Mouse (Mus musculus): ENCODE data around the gene Cpsf4l.
A peak's percentile ranks its signal among the peaks of the same experiment; 100 is the strongest.

Gene Cpsf4l

DNA sequence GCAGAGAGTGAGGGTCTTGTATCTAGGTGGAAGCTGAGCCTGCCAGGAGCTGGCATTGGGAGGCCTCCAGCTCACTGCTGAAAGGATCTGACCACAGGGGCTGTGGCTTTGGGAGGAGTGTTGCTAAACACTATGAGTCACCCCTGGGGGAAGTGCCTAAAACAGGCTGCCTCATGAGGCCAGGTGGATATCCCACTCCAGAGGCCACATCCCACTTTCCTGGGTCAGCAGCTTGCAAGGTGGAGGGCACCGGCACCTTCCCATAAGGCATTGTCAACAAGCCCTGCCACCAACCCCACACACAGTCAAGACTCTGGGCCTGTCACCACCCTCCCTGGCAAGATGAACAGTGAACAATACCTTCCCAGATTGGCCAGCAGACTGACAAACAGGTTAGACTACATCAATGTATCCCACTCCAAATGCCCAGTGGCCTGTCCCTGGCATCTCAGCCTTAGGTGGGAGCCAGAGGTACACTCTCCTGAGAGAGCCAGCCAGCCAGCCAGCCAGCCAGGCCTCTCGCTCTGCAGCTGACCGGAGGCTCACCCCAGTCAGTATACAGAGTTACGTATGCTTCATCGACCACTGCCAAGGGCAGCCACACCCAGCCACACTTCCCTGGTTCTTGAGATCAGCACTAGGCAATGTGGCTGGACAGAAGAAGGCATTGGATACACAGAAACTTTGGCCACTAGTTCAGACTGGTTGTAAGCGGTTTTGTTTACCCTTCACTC, 24.0 kb upstream of the Cpsf4l start:
- peak; percentile 89 for DNase-seq

DNA sequence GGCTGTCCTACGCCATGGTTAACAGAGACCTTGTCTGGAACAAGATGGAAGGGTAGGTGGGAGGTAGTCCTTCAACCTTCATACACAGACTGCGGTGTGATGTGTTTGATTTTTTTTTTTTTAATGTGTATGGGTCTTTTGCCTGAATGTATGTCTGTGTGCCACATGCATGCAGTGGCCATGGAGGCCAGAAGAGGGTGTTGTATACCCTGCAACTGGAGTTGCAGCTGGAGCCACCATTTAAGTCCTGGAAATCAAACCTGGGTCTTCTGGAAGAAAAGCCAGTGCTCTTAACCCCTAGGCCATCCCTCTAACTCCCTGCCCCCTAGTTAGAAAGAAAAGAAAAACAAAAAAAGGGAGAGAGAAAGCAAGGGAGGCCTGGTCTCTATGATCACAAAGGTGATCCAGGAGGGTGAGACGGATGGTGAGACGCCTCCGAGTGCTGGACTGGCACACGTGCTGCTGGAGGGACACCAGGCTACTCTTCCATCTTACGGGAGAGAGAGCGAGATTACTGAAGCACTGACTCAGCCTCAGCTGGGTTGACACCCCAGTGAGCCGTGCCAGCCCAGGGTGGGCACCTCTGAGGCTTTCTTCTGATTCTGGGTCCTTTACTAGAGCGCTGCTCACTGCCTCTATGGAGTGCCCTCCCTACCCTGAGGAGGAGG, 22.3 kb upstream of the Cpsf4l start:
- DNase-seq: no peak

DNA sequence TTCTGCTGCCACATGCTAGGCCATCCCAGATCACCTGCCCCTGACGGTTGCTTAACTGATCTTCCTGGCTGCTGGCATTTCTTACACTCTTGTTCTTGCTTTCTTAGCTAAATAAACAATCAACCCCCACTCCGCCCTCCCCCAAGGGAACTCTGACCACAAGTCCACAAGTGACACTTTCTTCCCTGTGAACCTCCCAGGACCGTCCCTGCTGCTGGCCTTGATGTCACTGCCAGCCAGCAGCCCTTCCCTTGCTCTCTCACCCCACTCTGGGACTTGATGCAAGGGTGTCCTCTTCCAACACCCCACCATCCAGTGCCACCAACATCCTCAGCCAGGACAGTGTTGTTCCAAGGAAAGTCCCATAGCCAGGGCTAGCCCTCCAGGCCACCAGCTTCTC, 21.1 kb upstream of the Cpsf4l start:
- peak; percentile 54 for DNase-seq

DNA sequence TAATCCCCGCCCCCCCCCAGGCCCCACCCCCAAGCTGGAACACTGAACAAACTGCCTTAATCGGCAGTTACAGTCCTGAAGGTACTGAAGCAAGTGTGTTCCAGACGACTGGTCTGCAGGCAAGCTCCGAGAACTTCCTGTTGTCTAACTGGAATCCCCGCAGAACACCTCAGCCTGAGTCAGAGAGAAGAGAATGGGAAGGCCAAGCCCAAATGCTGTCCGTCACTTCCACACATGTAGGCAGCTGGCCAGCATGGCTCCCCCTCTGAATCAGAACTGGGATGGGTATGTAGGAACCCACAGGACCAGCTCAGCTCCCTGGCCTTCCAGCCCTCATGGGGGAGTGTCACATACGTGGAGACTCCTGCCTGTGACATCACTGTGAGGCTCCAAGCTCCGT, 20.1 kb upstream of the Cpsf4l start:
- DNase-seq: no peak

DNA sequence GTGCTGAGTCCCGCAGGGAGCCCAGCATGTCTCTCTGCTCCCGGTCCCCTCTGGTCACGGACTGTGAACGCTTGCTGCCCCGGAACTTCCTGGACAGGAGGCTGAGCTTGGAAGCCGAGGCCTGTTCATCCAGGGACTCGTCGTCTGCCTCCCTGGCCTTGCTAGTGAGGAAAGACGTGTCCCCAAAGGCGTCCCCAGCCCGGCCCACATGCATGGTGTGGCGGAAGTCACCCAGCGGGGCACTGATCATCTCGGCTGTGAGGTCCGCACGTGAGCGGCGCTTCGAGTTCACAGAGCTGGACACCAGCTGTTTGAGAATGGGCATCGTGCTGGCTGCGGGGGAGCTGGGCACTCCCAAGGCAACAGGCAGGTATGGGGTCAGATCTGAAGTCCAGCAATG, 19.4 kb upstream of the Cpsf4l start:
- no peak for DNase-seq

DNA sequence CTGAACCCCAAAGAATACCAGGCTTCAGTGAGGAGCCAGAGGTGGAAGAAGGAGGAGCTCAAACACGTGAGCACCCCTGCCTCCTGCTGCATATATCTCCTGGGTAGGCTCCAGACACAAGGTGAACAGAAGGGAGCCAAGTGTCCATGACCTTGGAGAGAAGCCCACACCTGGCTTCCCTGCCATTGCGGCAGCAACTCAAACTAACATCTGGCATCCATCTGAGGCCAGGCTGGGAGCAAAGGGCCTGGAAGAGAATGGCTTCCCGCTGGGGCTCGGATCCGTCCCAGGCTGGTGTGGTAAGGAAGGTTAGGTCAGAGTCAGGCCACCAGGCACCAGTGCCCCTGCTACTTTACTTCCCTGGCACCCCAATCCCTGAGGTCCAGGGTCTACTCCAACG, 18.2 kb upstream of the Cpsf4l start:
- no peak for DNase-seq

DNA sequence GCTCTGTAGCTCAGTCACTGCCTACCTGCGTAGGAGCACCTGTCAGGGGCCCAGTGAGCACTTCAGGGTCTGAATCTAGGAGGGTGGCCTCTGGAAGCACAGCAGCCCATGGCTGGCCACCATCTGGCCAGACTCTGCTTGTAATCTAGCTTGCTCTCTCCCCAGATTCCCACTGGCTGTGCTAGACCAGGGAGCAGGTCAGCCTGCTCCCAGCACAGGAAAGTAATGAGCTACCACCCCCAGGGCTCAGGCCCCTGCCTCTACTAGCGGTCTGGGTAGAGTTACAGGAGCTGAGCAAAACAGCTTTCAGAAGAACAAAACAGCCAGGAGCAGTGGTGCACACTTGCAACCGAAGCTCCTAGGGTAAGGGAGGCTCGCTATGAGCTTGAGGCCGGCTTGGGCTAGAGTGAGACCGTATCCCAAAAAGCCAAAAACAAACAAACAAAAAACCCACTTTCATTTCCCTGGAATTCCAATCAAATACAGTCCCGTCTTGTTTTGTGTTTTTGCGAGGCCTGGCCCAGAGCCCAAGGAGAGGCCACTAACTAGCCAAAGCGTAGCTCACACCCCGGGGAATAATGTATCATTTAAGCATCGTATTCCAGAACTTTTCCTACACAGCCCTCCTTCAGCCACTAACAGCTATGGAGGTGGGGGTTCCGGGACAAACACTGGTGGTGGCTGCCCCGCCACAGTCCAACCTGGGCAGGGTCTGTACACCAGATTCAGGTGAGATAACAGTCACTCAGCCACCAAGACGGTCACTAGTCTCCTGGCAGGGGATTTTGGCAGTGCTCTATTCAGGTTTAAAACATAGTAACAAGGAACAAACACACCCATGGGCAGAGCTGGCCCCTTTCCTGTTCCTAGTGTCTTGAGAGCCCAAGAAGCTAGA, 17.4 kb upstream of the Cpsf4l start:
- no peak for DNase-seq

DNA sequence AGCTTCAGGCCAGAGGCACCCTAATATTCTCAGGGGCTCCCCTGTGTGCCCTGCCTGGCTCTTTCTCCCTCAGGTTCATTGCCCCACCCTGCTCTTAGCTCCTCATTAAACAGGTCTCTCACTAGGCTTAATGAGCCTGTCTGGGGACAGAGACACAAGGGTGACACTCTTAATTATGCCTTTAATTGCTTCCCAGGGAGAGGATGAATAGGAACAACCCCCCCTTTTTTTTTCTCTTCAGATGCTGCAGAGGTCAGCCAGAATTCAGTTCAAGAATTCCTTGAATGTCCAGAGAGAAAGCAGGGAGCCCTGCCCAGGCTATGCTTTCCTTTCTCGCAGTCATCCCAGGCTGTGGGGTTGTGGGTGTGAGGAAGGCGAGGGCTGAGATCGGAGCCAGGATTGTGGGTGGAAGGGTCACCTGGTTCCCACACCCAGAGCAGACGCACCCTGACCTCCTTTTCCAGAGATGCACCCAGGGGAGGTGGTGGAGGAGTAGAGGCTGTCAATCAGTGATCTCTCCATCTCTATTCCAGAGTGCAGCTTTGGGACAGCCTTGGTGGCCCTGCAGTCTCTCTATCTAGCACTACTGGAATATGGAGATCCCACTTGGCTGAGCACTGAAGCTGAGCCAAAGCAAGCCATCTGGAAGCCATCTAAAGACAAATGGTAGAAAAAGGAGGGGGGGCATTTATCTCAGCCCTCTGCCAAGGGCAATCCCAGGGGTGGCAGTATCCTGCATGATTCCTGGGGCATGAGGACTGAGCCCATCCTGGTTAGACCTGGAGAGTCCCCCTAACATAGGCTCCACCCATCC, 15.6 kb upstream of the Cpsf4l start:
- peak; percentile 44 for DNase-seq

DNA sequence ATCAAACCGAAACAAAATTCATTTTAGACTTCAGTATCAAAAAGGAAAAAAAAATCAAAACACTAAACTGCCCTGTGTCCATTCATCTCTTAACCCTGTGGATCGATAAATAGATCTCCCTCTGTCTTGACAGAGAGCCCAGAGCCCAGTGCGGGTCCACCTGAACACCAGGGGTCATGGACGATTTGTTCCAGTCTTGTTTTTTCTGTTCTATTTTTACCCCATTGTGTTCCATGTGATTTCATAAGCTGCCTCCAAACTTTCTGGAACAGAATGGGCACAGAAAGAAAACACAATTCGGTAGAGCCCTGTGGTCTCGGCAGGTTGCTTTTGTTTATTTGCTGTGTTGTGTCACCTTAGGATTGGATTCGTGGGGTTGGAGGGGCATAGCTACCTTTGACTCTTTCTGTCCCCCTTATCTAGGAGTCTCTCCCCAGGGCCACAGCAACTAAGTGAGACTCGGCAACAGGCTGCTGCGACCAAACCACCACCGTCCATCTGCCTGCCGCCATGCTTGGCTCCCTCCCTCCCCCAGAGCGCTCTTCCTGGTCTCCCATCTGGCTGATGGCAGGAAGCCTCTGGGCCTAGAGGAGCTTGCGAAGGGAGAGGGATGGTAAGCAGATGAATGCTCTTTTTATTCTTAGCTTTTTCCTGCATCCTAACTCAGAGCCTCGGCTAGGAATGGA, 12.7 kb upstream of the Cpsf4l start:
- DNase-seq: no peak

DNA sequence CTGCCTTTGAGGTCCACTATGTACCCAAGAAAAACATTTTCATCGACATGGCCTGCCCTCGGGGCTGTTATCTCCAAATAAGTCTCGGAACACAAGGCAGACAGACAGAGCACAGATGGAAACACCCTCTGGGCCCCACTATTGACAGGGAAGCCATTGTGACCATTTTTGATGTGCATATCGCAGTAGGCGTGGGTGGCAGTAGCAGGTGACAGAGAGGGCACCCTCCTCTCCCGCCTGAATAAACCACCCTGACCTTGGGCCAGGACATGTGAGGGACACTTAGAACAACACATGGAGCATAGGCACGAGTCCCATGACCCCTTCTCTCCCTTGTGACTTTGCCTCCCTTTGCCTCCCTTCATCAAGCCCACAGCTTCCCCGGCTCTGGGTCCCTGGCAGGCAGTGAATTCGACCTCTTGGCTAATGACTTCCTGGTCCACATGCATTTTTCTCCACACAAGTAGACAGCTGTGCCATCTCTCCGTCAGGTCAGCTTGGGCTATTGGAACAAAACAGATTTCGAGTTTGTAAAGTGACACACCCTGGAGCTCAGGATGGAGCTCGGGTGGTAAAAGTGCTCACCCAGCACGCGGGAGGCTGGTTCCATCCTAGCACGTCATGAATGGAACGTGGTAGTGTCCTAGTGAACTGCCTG, 8.1 kb upstream of the Cpsf4l start:
- DNase-seq: peak; percentile 84

DNA sequence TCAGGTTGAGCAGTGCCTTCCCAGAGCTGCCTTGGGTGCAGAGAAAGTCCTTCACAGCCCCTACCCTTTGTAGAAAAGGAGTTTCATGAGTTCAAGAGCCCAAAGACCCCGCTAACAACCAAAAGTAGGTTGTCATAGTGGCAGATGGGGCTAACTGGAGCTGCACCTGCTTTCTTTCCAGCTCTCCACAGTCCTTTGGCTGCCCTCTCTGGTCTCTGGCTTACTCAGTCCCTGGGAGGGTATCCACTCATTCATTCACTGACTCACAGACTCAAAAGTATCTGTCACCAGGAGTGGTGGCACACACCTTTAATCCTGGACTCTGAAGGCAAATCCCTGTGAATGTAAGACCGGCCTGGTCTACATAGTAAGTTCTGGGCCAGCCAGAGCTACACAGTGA, 6.3 kb upstream of the Cpsf4l start:
- DNase-seq: no peak

DNA sequence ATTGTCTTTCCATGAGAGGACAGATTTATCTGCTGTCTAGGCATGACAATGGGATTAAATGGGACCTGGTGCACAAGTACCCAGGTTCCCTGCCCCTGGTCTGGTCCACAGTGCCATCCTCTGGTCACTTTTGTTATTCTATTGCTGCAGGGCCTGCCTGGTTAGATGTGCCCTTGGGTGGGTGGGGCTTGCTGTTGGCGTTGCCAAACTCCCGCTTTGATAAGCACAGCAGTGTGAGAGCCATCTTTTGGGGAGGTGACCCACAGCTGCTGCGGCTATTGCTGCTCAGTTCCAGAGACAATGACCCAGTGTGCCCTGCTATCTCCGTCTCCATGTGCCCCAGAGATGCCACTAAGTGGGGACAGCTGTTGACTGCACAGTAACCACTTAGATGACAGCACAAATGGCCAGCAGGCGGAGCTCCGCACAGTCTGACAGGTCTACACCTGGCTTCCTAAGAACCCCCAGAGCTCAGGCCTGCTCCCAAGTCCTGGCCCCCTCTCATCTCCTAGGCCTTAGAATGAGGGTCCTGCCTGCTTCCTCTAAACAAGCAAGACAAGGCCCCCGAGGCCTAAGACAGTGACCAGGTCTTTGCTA, 5.4 kb upstream of the Cpsf4l start:
- peak; percentile 57 for DNase-seq

DNA sequence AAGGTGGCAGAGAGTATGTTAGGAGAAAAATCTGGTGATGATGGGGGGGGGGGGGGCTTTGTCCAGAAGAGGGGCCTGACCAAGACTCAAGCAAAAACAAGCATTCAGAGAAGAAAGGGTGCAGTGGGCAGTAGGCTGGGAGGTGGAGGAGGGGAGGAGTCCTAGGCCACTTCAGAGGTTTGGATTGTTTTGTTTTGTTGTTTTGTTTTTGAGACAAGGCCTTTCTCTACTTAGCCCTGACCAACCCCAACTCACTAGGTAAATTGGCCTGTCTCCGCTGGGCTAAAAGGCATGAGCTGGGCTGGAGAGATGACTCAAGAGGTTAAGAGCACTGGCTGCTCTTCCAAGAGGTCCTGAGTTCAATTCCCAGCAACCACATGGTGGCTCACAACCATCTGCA, 1.2 kb upstream of the Cpsf4l start:
- no peak for DNase-seq

DNA sequence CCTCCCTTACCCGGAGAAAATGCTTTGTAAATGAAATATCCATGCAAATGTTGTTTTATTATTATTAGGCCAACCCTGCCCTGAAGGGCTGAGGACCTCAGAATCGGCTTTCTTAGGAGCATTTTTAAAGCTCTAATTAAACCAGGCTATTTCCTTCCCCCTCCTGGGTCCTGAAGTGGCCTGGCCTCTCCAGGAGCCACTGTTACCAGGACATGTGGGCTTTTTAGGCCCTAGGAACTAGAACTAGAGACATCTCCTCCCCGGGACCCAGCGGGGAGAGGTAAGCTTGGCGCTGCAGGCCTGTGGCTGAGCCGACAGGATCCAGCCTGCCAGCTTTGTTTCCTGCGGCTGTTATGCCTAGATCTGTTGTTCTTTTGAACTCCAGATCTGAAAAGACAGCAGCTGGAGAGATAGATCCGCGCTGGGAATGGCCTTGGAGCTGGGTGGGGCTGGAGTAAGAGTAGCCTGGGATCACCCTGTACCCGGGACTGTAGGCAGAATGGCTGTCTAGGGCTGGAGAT, 500 bp upstream of the Cpsf4l start:
- DNase-seq: no peak

DNA sequence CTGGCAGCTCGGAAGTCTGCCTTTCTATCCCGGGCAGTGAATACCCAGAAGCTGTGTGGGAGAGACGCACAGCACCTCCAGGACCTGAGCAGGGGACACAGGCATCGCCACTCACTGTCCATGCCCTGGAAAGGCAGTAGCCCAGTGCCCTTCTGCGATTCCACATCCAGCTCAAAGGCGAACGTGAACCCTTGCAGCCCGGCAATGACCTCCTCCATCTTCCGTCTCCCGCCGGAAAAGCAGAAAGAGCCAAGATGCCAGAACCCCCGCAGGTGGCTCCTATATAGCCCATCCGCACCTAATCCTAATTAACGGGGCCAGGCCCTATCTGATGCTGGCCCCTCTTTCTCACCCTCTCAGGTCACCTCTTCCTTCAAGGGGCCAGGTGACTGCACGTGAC, 545 bp downstream of the Cpsf4l start:
- no peak for DNase-seq

DNA sequence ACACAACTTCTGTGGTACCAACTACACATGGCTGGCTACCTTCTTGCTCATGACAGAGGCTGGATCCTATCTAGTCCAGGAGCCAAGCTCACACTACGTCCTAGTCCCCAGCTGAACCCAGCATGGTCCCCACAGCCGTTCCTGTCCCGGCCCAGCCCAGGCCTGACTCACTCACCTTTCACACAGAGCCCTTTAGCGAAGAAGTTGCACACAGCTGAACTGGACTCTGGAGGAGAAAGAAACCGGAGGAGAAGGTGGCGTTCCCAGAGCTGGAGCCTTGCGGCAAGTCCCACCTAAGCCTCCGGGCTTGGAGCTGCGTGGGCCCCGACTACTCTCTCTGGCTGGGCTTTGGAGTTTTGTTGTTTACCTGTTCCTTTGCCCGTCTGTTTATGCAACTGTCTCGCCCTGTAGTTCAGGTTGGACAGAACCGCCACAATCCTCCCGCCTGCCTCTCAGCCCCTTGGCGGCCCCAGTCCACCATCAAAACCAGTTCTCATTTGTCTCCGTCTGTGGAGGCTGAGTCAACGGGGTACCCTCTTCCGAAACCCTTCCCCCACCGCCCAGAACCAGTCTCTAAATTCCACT, 1.1 kb downstream of the Cpsf4l start:
- no peak for DNase-seq

DNA sequence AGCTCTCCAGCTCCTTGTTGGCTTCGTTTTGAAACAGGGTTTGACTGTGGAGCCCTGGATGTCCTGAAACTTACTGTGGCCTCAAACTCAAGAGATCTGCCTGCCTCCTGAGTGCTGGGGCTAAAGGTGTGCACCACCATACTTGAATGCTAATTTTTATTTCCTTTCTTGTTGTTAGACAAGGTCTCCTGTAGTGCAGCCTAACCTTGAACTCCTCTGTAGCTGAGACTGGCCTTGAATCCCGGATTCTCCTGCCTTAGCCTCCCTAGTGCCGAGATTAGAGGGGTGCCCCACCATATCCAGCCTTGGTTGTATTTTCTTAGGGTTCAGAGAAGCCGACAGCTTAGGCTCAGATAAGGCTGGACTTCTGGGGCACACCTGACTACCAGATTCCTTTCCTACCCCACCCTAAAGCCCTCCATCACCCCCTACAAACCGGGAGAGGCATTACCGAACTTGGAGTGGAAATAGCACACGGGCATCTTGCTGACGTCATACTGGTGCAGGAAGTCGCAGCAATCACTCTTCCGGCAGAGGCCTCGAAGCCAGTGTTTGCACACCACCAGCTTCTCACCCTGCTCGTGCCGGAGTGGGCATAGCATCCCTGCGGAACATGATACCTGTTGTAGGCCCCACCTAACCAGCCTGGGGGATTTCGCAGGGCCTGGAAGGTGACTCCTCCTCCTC, 3.7 kb downstream of the Cpsf4l start:
- DNase-seq: no peak

DNA sequence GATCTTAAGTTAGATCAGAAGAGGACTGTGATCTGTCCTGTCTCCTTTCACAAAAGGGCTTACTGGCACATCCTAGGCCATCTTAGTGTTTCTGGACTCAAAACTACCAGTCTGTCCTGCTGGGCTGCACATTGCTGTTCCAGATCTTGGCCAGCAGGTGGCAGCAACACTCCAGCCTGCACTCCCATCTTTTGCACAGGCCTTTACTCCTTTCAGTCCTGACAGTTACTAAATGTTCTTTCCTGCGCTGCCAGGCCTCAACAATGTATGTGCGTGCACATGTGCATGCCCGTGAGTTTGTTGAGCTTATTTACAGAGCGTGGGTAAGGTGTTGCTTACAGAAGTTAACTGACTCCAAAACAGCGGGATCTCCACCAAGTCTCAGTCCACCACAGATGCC, 6.1 kb downstream of the Cpsf4l start:
- peak; percentile 84 for DNase-seq

DNA sequence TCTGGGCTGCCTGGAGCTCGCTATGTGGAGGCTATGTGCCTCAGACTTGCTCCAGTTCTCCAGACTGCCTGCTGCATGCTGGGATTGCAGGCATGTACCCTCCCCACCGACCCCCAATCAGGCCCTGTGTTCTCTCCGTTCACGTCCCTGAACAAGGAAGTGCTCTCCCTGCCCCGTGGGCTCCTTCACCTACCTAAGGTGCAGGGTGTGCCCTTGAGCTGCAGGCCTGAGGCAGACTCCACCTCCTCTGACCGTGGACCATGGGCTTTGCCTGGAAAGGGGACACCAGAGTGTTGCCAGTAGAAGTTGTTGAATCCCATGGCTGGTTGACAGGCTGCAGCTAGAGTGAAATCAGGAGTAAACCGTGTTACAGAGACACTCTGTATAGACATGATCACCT, 10.2 kb downstream of the Cpsf4l start:
- no peak for DNase-seq

DNA sequence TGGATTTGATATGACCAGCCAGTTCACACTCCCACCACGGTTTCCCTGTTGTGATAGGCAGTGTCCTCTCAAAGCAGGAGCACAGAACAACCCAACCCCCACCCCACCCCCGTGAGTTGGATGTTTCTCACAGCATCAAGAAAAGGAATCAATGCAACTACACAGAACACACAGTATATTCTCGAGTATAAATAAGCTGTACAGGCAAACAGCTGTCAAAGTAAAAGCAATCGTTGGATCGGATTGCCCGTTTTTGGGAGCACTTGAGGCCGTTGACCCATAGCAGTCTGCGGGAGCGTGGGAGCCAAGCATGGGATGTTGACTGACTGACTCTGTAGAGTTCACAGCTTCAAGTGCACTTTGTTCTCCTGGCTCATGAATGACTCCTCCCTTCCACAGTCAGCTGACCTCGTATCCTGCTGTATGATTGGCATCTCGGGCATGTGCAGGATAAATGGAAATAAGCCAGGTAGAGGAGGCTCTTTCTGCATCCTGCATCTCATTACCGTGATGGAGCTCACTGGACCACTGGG, 11.7 kb downstream of the Cpsf4l start:
- DNase-seq: peak; percentile 77
